Mouse (Mus musculus) liver, adult 2 months (tissue): ENCODE measurements around the gene Tff1.

ENCODE experiments used
- CTCF ChIP-seq: fragments of 200-500 bp; IDR thresholded peaks from 2 replicates; pipeline ENCODE4 v1.5.1; 2011; ENCODE audit warnings: low read depth, low read length, control low read depth
- POLR2A ChIP-seq: fragments of 200-500 bp; IDR thresholded peaks from 2 replicates; pipeline ENCODE4 v1.6.1; 2011; ENCODE audit warnings: low read length, control low read depth; ENCODE audit not compliant: insufficient read depth; ENCODE audit errors: extremely low read depth

DNA sequence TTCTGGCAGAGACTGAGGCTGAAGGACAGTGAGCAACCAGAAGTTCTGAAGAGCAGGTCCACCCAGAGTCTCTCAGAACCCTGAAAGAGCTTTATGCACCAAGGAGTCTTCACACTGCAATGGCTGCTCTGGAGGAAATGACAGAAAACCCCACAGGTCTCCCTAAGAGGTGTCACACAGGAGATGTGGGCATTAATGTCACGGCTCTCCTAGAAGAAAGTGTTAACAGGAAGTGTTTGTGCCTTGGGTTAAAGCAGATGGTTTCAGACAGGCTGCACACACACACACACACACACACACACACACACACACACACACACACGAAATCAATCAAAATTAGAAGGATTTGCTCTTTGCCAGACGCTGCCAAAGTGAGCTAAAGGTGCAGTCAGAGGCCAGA, 28.8 kb downstream of the Tff1 start:
- TF ChIP-seq POLR2A (no peak), CTCF (no peak)
